Mouse (Mus musculus): ENCODE measurements at regions not wholly inside any gene's neighbourhood (a gene's known extent, or its start where the extent isn't known, plus 50 kb on each side); places are given as distances from the start of the nearest gene placed in this dataset.

DNA sequence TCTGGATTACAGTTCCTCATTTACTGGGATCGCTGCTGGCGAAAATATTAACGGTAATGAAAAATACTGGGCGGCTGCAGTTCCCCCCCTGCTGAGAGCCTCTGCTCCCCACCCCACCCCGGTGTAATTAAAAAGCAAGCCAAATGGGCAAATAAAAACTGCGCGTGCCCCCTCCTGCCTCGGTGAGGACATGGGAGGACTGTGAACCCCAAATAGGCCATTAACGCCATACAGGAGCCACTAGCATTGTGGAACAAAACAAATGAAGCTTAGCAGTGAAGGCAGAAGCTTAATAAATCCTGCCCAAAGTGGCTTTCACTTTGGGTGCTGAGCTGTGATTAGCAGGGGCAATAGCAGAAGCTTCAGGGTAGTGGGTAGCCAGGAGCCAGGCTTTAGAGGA is 52.3 kb upstream of the Sdk2 start:
- no peak for DNase-seq

All from right cerebral cortex, postnatal 25 days (tissue).